Mouse (Mus musculus) frontal cortex, adult 2 months (tissue): ENCODE data around the gene Lancl2. TPM values are rescaled to one million over a fixed set of nuclear protein-coding genes. Genes with fewer than 3 reads are reported as not detected.

Source experiments
- DNase-seq, 2 experiments: peaks; one replicate each; pipeline ENCODE4 v3.0.0; 2022; ENCODE audit warnings: low spot score in 1 of 2; ENCODE audit errors: extremely low spot score in 1 of 2
- polyA plus RNA-seq: library from polyadenylated mRNA; depleted of rRNA; stranded (reverse); fragments of >200 nt; gene quantifications from 2 replicates; pipeline ENCODE4 v1.2.3, GENCODE M21; 2012; rRNA removed

Gene Lancl2
- 56.1 and 62.8 TPM in 2 replicates for polyA plus RNA-seq

- DNase-seq: peak in 1 of 2 experiments; percentile 56
Measured at GRCm38 (mm10) chr6:57702376-57702742, at the start of gene Lancl2. Gene Lancl2 (plus strand): TSS chr6:57702540.

GRCm38 (mm10) chr6:57661295-57661694 is 41.0 kb upstream of the Lancl2 start:
- DNase-seq: no peak

- DNase-seq: peak; percentile 27 to 57
Measured at GRCm38 (mm10) chr6:57684156-57684555, 18.2 kb upstream of the Lancl2 start.

- DNase-seq: peak; percentile 79 to 89
Measured at GRCm38 (mm10) chr6:57691467-57692261, 10.7 kb upstream of the Lancl2 start, which contains the start of gene Pyurf. Gene Pyurf (minus strand): TSS chr6:57692078.

GRCm38 (mm10) chr6:57693116-57693515 is 9.2 kb upstream of the Lancl2 start:
- DNase-seq: no peak

- DNase-seq: no peak
Measured at GRCm38 (mm10) chr6:57701686-57702085, 654 bp upstream of the Lancl2 start.

GRCm38 (mm10) chr6:57702743-57703499 is 581 bp downstream of the Lancl2 start:
- peak; percentile 93 to 97 for DNase-seq

- DNase-seq: peak in 1 of 2 experiments; percentile 20
Measured at GRCm38 (mm10) chr6:57703703-57704102, 1.4 kb downstream of the Lancl2 start.

- no peak for DNase-seq
Measured at GRCm38 (mm10) chr6:57706721-57707120, 4.4 kb downstream of the Lancl2 start.

- DNase-seq: no peak
Measured at GRCm38 (mm10) chr6:57711726-57712125, 9.4 kb downstream of the Lancl2 start.

GRCm38 (mm10) chr6:57721347-57721746 is 19.0 kb downstream of the Lancl2 start:
- DNase-seq: no peak

- no peak for DNase-seq
Measured at GRCm38 (mm10) chr6:57742749-57743148, 40.4 kb downstream of the Lancl2 start.

GRCm38 (mm10) chr6:57743333-57743732 is 41.0 kb downstream of the Lancl2 start:
- DNase-seq: no peak

- no peak for DNase-seq
Measured at GRCm38 (mm10) chr6:57744123-57744522, 41.8 kb downstream of the Lancl2 start.

- DNase-seq: no peak
Measured at GRCm38 (mm10) chr6:57744974-57745747, 42.8 kb downstream of the Lancl2 start.

- no peak for DNase-seq
Measured at GRCm38 (mm10) chr6:57745748-57746129, 43.4 kb downstream of the Lancl2 start.

GRCm38 (mm10) chr6:57753962-57754759 is 51.8 kb downstream of the Lancl2 start:
- no peak for DNase-seq

GRCm38 (mm10) chr6:57763054-57763453 is 60.7 kb downstream of the Lancl2 start:
- DNase-seq: no peak

GRCm38 (mm10) chr6:57765095-57765878 is 62.9 kb downstream of the Lancl2 start:
- no peak for DNase-seq
